ENCODE assay signal across 8 mouse cellular contexts in genomic region chr13:77134931-77135620, GRCm38 (mm10). TPM values are rescaled to one million over a fixed set of nuclear protein-coding genes. Genes with fewer than 3 reads are reported as not detected.
DNase-seq lines count a peak whose midpoint lies in the region; ATAC-seq and TF ChIP-seq lines count a peak whose summit lies in the region.

Gene Slf1, minus strand, starts transcription at chr13:77135473.
Gene 2210408I21Rik, plus strand, starts transcription at chr13:77135540.

- H3K36me3 ChIP-seq in E14TG2a.4 (ENCODE audit: insufficient read depth, low read length), result no peaks in the 10 kb centered on the region
- H3K36me3 ChIP-seq in forebrain, embryonic 13.5 days (ENCODE audit: poor library complexity, severe bottlenecking), result no peaks in the 10 kb centered on the region
- no peaks in the 10 kb centered on the region for H3K36me3 ChIP-seq in liver, postnatal 0 days (replicated peaks; ENCODE audit: insufficient read depth, low read length)
- H3K36me3 ChIP-seq in neural tube, embryonic 14.5 days (ENCODE audit: control insufficient read depth, insufficient read depth, low read length), result no peaks in the 10 kb centered on the region

- H3K4me2 ChIP-seq in forebrain, embryonic 13.5 days, result peak within 1 kb of the TSS; percentile 67
- peak within 1 kb of the TSS; percentile 75 for H3K4me2 ChIP-seq in liver, postnatal 0 days (ENCODE audit: low read depth, low read length)
- H3K4me2 ChIP-seq in neural tube, embryonic 14.5 days (ENCODE audit: low read depth, low read length), result peak within 1 kb of the TSS; percentile 63

- no peak for TF ChIP-seq EP300 in liver, postnatal 0 days (IDR thresholded peaks at IDR 0.05; ENCODE audit: low read depth)

- ATAC-seq in forebrain, embryonic 13.5 days, result peak; percentile 98
- ATAC-seq in liver, postnatal 0 days, result peak; percentile 98
- peak; percentile 99 for ATAC-seq in neural tube, embryonic 14.5 days (ENCODE audit: low read depth)

- no peaks in the 10 kb centered on the region for H3K9me3 ChIP-seq in E14TG2a.4 (ENCODE audit: low read length)
- H3K9me3 ChIP-seq in forebrain, embryonic 13.5 days (replicated peaks), result no peaks in the 10 kb centered on the region
- no peaks in the 10 kb centered on the region for H3K9me3 ChIP-seq in liver, postnatal 0 days (ENCODE audit: low read length)
- no peaks in the 10 kb centered on the region for H3K9me3 ChIP-seq in neural tube, embryonic 14.5 days (ENCODE audit: control insufficient read depth, low read length)

- intact Hi-C loops in heart, postnatal 10 days (cut with DNase I), result no loop called here

- peak; percentile 82 for DNase-seq in c-Kit-positive CD71-positive TER-119-positive erythroid progenitor cells, embryonic 14.5 days (ENCODE audit: low spot score)
- DNase-seq in heart, postnatal 10 days, result peak; percentile 92 to 94
- peak; percentile 70 for DNase-seq in large intestine, adult 2 months (ENCODE audit: low read depth, low spot score)
- DNase-seq in liver, postnatal 0 days, result peak; percentile 90
- DNase-seq in testis, postnatal 10 days (ENCODE audit: low spot score), result peak; percentile 86

- H3K9ac ChIP-seq in forebrain, embryonic 13.5 days, result peak within 1 kb of the TSS; percentile 88
- H3K9ac ChIP-seq in liver, postnatal 0 days (replicated peaks), result peak within 1 kb of the TSS; percentile 93
- peak within 1 kb of the TSS; percentile 84 for H3K9ac ChIP-seq in neural tube, embryonic 14.5 days (replicated peaks; ENCODE audit: low read depth, low read length)

- H3K27me3 ChIP-seq in E14TG2a.4 (ENCODE audit: insufficient read depth, low read length), result no peaks in the 10 kb centered on the region
- no peaks in the 10 kb centered on the region for H3K27me3 ChIP-seq in forebrain, embryonic 13.5 days
- no peaks in the 10 kb centered on the region for H3K27me3 ChIP-seq in liver, postnatal 0 days (ENCODE audit: insufficient read depth, low read length)
- H3K27me3 ChIP-seq in neural tube, embryonic 14.5 days (ENCODE audit: control insufficient read depth, insufficient read depth, low read length), result no peaks in the 10 kb centered on the region

- peaks cover 4% of the 10 kb centered on the region; the same call in 1 of the 2 replicates for H3K4me1 ChIP-seq in E14TG2a.4 (replicated peaks; ENCODE audit: low read depth, low read length)
- peaks cover 11% of the 10 kb centered on the region for H3K4me1 ChIP-seq in forebrain, embryonic 13.5 days
- peaks cover 2% of the 10 kb centered on the region; the same call in 1 of the 2 replicates for H3K4me1 ChIP-seq in liver, postnatal 0 days (ENCODE audit: insufficient read depth)
- H3K4me1 ChIP-seq in neural tube, embryonic 14.5 days (ENCODE audit: control insufficient read depth, insufficient read depth, low read length), result peaks cover 7% of the 10 kb centered on the region; the same call in 1 of the 2 replicates

- peak within 1 kb of the TSS; percentile 91 for H3K4me3 ChIP-seq in E14TG2a.4 (replicated peaks; ENCODE audit: low read length)
- H3K4me3 ChIP-seq in forebrain, embryonic 13.5 days, result peak within 1 kb of the TSS; percentile 89
- H3K4me3 ChIP-seq in liver, postnatal 0 days (ENCODE audit: low read depth, low read length), result peak within 1 kb of the TSS; percentile 92
- peak within 1 kb of the TSS; percentile 93 for H3K4me3 ChIP-seq in neural tube, embryonic 14.5 days (ENCODE audit: low read depth, low read length)

- under 1% methylated on average over 64 of the region's 65 CpGs for WGBS in forebrain, embryonic 13.5 days
- WGBS in large intestine, adult 2 months, result under 1% methylated on average over 65 of the region's 65 CpGs
- WGBS in liver, postnatal 0 days (ENCODE audit: insufficient replicate concordance), result under 1% methylated on average over 65 of the region's 65 CpGs
- under 1% methylated on average over 56 of the region's 65 CpGs for WGBS in neural tube, embryonic 14.5 days

- TF ChIP-seq CTCF in E14TG2a.4 (conservative IDR thresholded peaks at IDR 0.05; ENCODE audit: low read length), result no peak
- no peak for TF ChIP-seq CTCF in liver, postnatal 0 days (IDR thresholded peaks at IDR 0.05; ENCODE audit: low read depth)

- peak within 1 kb of the TSS; percentile 89 for H3K27ac ChIP-seq in forebrain, embryonic 13.5 days
- peak within 1 kb of the TSS; percentile 78 for H3K27ac ChIP-seq in liver, postnatal 0 days (ENCODE audit: low read depth)
- peak within 1 kb of the TSS; percentile 85 for H3K27ac ChIP-seq in neural tube, embryonic 14.5 days (ENCODE audit: low read depth, low read length)

RNA-seq across cellular contexts. Expression of gene Slf1, which starts in this region (rescaled TPM):
- polyA plus RNA-seq in forebrain, embryonic 13.5 days (2015; fragmentation: Nextera tagmentation; extraction: Ambion mirVana), result 69.7 and 69.8 TPM in 2 replicates
- 10 to 100 TPM; 14.3 to 19.8 TPM for total RNA-seq in heart, postnatal 10 days (2021)
- 3.0 and 3.2 TPM in 2 replicates for polyA plus RNA-seq in large intestine, adult 2 months (2012; rRNA removed)
- 12.1 and 13.8 TPM in 2 replicates for polyA plus RNA-seq in liver, postnatal 0 days (2015; fragmentation: Nextera tagmentation; extraction: Ambion mirVana)
- 29.9 and 34.5 TPM in 2 replicates for polyA plus RNA-seq in neural tube, embryonic 14.5 days (2014; fragmentation: Nextera tagmentation; extraction: Ambion mirVana)

RNA-seq across cellular contexts. Expression of gene 2210408I21Rik, which starts in this region (rescaled TPM):
- 11.3 and 12.1 TPM in 2 replicates for polyA plus RNA-seq in forebrain, embryonic 13.5 days (2015; fragmentation: Nextera tagmentation; extraction: Ambion mirVana)
- 1 to 10 TPM; 7.7 to 8.1 TPM for total RNA-seq in heart, postnatal 10 days (2021)
- 0.17 and 0.33 TPM in 2 replicates for polyA plus RNA-seq in large intestine, adult 2 months (2012; rRNA removed)
- 2.0 TPM in 2 replicates for polyA plus RNA-seq in liver, postnatal 0 days (2015; fragmentation: Nextera tagmentation; extraction: Ambion mirVana)
- 12.2 and 14.6 TPM in 2 replicates for polyA plus RNA-seq in neural tube, embryonic 14.5 days (2014; fragmentation: Nextera tagmentation; extraction: Ambion mirVana)

Comparison
In these comparisons a context has a peak if more than half of its experiments do, and no peak if none do; other contexts are left out.
1. Peak in every context shown above with its lines: DNase-seq, ATAC-seq, H3K4me3 ChIP-seq and H3K27ac ChIP-seq.